ENCODE assay signal across 8 mouse cellular contexts in genomic region chr6:29916530-29917382, GRCm38 (mm10). TPM values are rescaled to one million over a fixed set of nuclear protein-coding genes. Genes with fewer than 3 reads are reported as not detected.
DNase-seq lines count a peak whose midpoint lies in the region; ATAC-seq lines count a peak whose summit lies in the region.

Gene Strip2, plus strand, starts transcription at chr6:29917012.

- H3K9me3 ChIP-seq in hindbrain, embryonic 15.5 days = no peaks in the 10 kb centered on the region

- H3K27ac ChIP-seq in hindbrain, embryonic 15.5 days (replicated peaks) = peak within 1 kb of the TSS; percentile 73

- H3K4me2 ChIP-seq in hindbrain, embryonic 15.5 days = peak within 1 kb of the TSS; percentile 89

- ATAC-seq in hindbrain, embryonic 15.5 days (ENCODE audit: low FRiP score, low read depth) = peak; percentile 99

- H3K36me3 ChIP-seq in hindbrain, embryonic 15.5 days = no peaks in the 10 kb centered on the region

- peaks cover 16% of the 10 kb centered on the region for H3K27me3 ChIP-seq in hindbrain, embryonic 15.5 days

- peak within 1 kb of the TSS; percentile 97 for H3K4me3 ChIP-seq in hindbrain, embryonic 15.5 days

- H3K9ac ChIP-seq in hindbrain, embryonic 15.5 days = peak within 1 kb of the TSS; percentile 70

- DNase-seq in WW6 (ENCODE audit: low read depth, low spot score) = peak; percentile 83
- DNase-seq in cerebellum, postnatal 36 days = peak; percentile 96 to 97
- DNase-seq in frontal cortex, postnatal 36 days (ENCODE audit: low spot score in 2 of 2) = peak; percentile 91 to 92
- peak; percentile 84 to 89 for DNase-seq in layer of hippocampus, postnatal 36 days
- DNase-seq in lung, postnatal 25 days (ENCODE audit: low spot score) = peak; percentile 91
- peak; percentile 54 for DNase-seq in retina, adult 2 months (ENCODE audit: low read depth, low spot score)
- peak; percentile 95 for DNase-seq in thymus, postnatal 25 days

- under 1% methylated on average over 67 of the region's 67 CpGs for WGBS in hindbrain, embryonic 15.5 days

- H3K4me1 ChIP-seq in hindbrain, embryonic 15.5 days (replicated peaks) = peaks cover 11% of the 10 kb centered on the region

RNA-seq across cellular contexts. Expression of gene Strip2, which starts in this region (rescaled TPM):
- 5.1 and 5.7 TPM in 2 replicates for polyA plus RNA-seq in hindbrain, embryonic 15.5 days (2015; fragmentation: Nextera tagmentation; extraction: Ambion mirVana)
- total RNA-seq in layer of hippocampus, postnatal 36 days (2021) = 10 to 100 TPM; 20.2 to 25.3 TPM

Comparison
In these comparisons a context has a peak if more than half of its experiments do, and no peak if none do; other contexts are left out.
1. Peak in every context shown above with its lines: DNase-seq, ATAC-seq, H3K4me3 ChIP-seq and H3K27ac ChIP-seq.